Mouse (Mus musculus) bone marrow macrophage, adult 2 months (primary cell): Measurements from ENCODE around the gene Galnt15.

Experiments used
- CTCF ChIP-seq: IDR thresholded peaks from 2 replicates; pipeline ENCODE4 v1.5.1; 2012; ENCODE audit warnings: low read depth, mild to moderate bottlenecking, low read length, moderate library complexity
- POLR2A ChIP-seq: IDR thresholded peaks from 2 replicates; pipeline ENCODE4 v1.6.1; 2012; ENCODE audit warnings: mild to moderate bottlenecking, low read depth, low read length, borderline replicate concordance

DNA sequence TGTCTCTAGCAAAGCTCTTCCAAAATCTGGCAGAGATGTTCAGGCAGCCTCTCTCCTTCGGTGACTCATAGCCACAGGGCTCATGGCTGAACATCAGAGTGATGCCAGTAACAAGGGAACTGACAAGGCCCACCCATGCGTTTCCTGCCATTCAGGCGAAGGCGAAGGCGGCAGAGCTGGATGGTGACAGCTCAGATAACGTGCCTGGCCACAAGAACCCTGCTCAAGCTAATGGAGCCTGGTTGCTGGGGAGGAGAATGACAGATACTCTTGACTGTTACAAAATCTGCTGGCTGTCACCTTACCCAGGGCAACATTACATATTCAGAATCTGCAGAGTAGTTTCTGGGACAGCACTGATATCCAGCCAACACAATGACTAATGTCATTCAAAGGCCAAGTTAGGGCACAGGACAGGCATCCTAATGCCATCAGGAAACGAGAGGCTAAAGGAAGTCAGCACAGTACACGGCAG is 44.5 kb downstream of the Galnt15 start:
- no peak for TF ChIP-seq POLR2A
- no peak for TF ChIP-seq CTCF
